Mouse (Mus musculus) kidney, postnatal 0 days (tissue): ENCODE measurements around the gene Wdr70. TPM values are rescaled to one million over a fixed set of nuclear protein-coding genes. Genes with fewer than 3 reads are reported as not detected.

ENCODE experiments used
- ATAC-seq: fragments of 200-750 bp; cut with Nextera tagmentation; replicated peaks from 2 replicates; pipeline ENCODE4 v1.8.0; 2017; ENCODE audit warnings: low read depth, moderate number of reproducible peaks, moderate TSS enrichment, moderate library complexity; ENCODE audit not compliant: low FRiP score
- DNase-seq: peaks from one replicate; pipeline ENCODE4 v3.0.0-alpha.2; 2016; ENCODE audit warnings: low spot score
- H3K27ac ChIP-seq: fragments of 300-500 bp; sonication (generic); 2 replicates; pipeline ENCODE4 v1.5.1; 2014; ENCODE audit warnings: mild to moderate bottlenecking
- H3K27me3 ChIP-seq: fragments of 300-500 bp; sonication (generic); 2 replicates; pipeline ENCODE4 v1.6.1; 2014; ENCODE audit warnings: low read length, mixed read lengths; ENCODE audit not compliant: insufficient read depth
- H3K36me3 ChIP-seq: fragments of 300-500 bp; sonication (generic); 2 replicates; pipeline ENCODE4 v1.6.1; 2014; ENCODE audit warnings: low read length, mixed read lengths; ENCODE audit not compliant: insufficient read depth
- H3K4me1 ChIP-seq: fragments of 300-500 bp; sonication (generic); replicated peaks from 2 replicates; pipeline ENCODE4 v1.6.1; 2014; ENCODE audit warnings: antibody characterized with exemption, low read length, mixed read lengths; ENCODE audit not compliant: insufficient read depth
- H3K4me2 ChIP-seq: fragments of 300-500 bp; sonication (generic); 2 replicates; pipeline ENCODE4 v1.6.1; 2014; ENCODE audit warnings: mild to moderate bottlenecking, low read length, moderate library complexity, mixed read lengths
- H3K4me3 ChIP-seq: fragments of 300-500 bp; sonication (generic); replicated peaks from 2 replicates; pipeline ENCODE4 v1.5.1; 2014; ENCODE audit warnings: low read depth, low read length
- H3K9ac ChIP-seq: fragments of 300-500 bp; sonication (generic); 2 replicates; pipeline ENCODE4 v1.6.1; 2014; ENCODE audit warnings: low read depth, low read length
- H3K9me3 ChIP-seq: fragments of 300-500 bp; sonication (generic); replicated peaks from 2 replicates; pipeline ENCODE4 v1.6.1; 2016; ENCODE audit warnings: low read length, inconsistent platforms, mixed read lengths
- CTCF ChIP-seq: IDR thresholded peaks from 2 replicates; pipeline ENCODE4 v1.5.1; 2016; ENCODE audit warnings: antibody characterized with exemption, low read depth, mild to moderate bottlenecking, moderate library complexity
- WGBS: fragments of 180-500 bp; shearing (Covaris S2); extraction: QIAGEN DNeasy Blood & Tissue Kit; methylation state at CpG from one replicate; pipeline ENCODE4 v1.1.7; 2014; 5-methylcytosine and 5-hydroxymethylcytosine counted together
- microRNA-seq: library from miRNA; unstranded; fragments of <30 nt; microRNA quantifications from one replicate; pipeline ENCODE4, GENCODE M21; 2016
- polyA plus RNA-seq: library from polyadenylated mRNA; unstranded; fragments of >200 nt; fragmentation: Nextera tagmentation; extraction: Ambion mirVana; gene quantifications from 2 replicates; pipeline ENCODE4 v1.2.1, GENCODE M21; 2015

Wdr70 gene
- polyA plus RNA-seq, 1 experiment from 2014 or later, result 39.5 TPM

- ATAC-seq, result no peak
- no peak for TF ChIP-seq CTCF
- WGBS, result 56% methylated on average over 6 of the region's 6 CpGs
- Histone ChIP-seq H3K9me3 (no peaks in the 10 kb centered on the region), H3K27ac (no peak overlapping the region), H3K4me1 (no peaks in the 10 kb centered on the region), H3K9ac (no peak overlapping the region), H3K4me2 (no peak overlapping the region), H3K27me3 (no peaks in the 10 kb centered on the region), H3K36me3 (no peaks in the 10 kb centered on the region), H3K4me3 (no peak overlapping the region)
- no peak for DNase-seq
Measured at GRCm38 (mm10) chr15:7823886-7824285, 275.1 kb downstream of the Wdr70 start.

Small RNA genes within 50 kb of the gene (microRNA-seq; reads per million reads assigned to microRNA genes)
- not detected for gene Gm27529

Other genes with a start within 250 kb of the Wdr70 start
- 7.2 and 8.3 TPM in 2 replicates for gene Nup155, start 10.1 kb upstream of the Wdr70 start, polyA plus RNA-seq
- gene Cplane1, start 69.9 kb upstream of the Wdr70 start, polyA plus RNA-seq, result 5.4 and 5.6 TPM in 2 replicates